Mouse (Mus musculus) stomach, postnatal 0 days (tissue): ENCODE results near the gene Gm12169. TPM values are rescaled to one million over a fixed set of nuclear protein-coding genes. Genes with fewer than 3 reads are reported as not detected.
"Not testable (repeated sequence)": the region's sequence is repeated elsewhere in the genome, so short reads cannot be mapped to it uniquely, and the experiment has no call there.

Source experiments
- ATAC-seq: fragments of 200-750 bp; cut with Nextera tagmentation; 2 replicates; pipeline ENCODE4 v1.8.0; 2017; ENCODE audit not compliant: low FRiP score, low TSS enrichment
- DNase-seq: peaks from one replicate; pipeline ENCODE4 v3.0.0-alpha.2; 2016; ENCODE audit warnings: low spot score
- H3K27ac ChIP-seq: fragments of 300-500 bp; sonication (generic); replicated peaks from 2 replicates; pipeline ENCODE4 v1.5.1; 2014; ENCODE audit warnings: mild to moderate bottlenecking, control low read depth
- H3K27me3 ChIP-seq: fragments of 300-500 bp; sonication (generic); 2 replicates; pipeline ENCODE4 v1.6.1; 2014; ENCODE audit warnings: low read length; ENCODE audit not compliant: control insufficient read depth, insufficient read depth
- H3K36me3 ChIP-seq: fragments of 300-500 bp; sonication (generic); 2 replicates; pipeline ENCODE4 v1.6.1; 2014; ENCODE audit warnings: low read length, mixed read lengths; ENCODE audit not compliant: control insufficient read depth, insufficient read depth
- H3K4me1 ChIP-seq: fragments of 300-500 bp; sonication (generic); replicated peaks from 2 replicates; pipeline ENCODE4 v1.6.1; 2014; ENCODE audit warnings: antibody characterized with exemption; ENCODE audit not compliant: control insufficient read depth, insufficient read depth
- H3K4me2 ChIP-seq: fragments of 300-500 bp; sonication (generic); replicated peaks from 2 replicates; pipeline ENCODE4 v1.6.1; 2014; ENCODE audit warnings: low read depth, mild to moderate bottlenecking, control low read depth, moderate library complexity
- H3K4me3 ChIP-seq: fragments of 300-500 bp; sonication (generic); 2 replicates; pipeline ENCODE4 v1.5.1; 2014; ENCODE audit warnings: low read depth, low read length, control low read depth
- H3K9ac ChIP-seq: fragments of 300-500 bp; sonication (generic); 2 replicates; pipeline ENCODE4 v1.6.1; 2014; ENCODE audit warnings: mild to moderate bottlenecking, low read length, control low read depth, mixed read lengths
- H3K9me3 ChIP-seq: fragments of 300-500 bp; sonication (generic); 2 replicates; pipeline ENCODE4 v1.6.1; 2016; ENCODE audit warnings: low read length; ENCODE audit not compliant: control insufficient read depth
- CTCF ChIP-seq: IDR thresholded peaks from 2 replicates; pipeline ENCODE4 v1.5.1; 2016; ENCODE audit warnings: antibody characterized with exemption, low read depth, mild to moderate bottlenecking, moderate library complexity
- EP300 ChIP-seq: optimal IDR thresholded peaks from 2 replicates; pipeline ENCODE3; 2016; ENCODE audit warnings: antibody characterized with exemption
- WGBS: fragments of 180-500 bp; shearing (Covaris S2); extraction: QIAGEN DNeasy Blood & Tissue Kit; methylation state at CpG from one replicate; pipeline ENCODE4 v1.1.7; 2014; 5-methylcytosine and 5-hydroxymethylcytosine counted together
- polyA plus RNA-seq: library from polyadenylated mRNA; unstranded; fragments of >200 nt; fragmentation: Nextera tagmentation; extraction: Ambion mirVana; gene quantifications from 2 replicates; pipeline ENCODE4 v1.2.1, GENCODE M21; 2015

Gene Gm12169
- polyA plus RNA-seq, 1 experiment from 2014 or later, result not detected

DNA sequence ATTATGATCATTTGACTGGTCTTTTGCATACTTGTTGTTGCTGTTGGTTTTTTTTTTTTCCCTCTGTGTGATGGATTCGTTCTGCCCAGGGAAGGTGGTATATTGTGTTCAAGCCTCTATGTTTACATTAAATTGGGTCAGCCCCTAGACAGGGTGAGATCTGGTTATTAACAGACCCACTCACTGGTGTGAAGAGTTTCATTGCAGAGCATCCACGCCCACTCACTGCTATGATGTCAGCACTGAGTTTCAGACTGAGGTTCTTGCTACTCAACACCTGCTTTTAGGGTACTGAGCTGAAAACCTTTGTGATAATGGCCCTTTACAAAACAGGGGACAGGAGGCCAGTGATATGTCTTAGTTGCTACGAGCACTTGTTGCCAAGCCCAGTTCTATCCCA lies 16.9 kb upstream of the Gm12169 start:
- no peak for TF ChIP-seq EP300
- TF ChIP-seq CTCF, result no peak

DNA sequence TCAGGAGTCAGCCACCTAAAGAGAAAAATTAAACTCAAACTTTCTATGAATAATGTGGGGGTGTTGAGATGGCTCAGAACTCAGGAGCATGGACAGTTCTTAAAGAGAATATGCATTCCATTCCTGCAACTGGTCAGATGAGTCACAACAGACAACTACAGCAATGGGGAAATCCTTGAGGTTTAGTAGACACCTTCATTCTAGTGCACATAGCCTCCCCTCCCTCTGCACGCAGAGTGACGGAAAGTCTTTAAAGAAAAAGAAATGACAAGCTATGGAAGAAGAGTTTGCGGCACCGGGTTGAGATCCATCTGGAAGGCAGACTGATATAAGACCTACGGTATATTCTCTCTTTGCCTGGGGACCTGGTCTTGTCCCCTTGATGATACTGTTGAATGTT lies 14.1 kb upstream of the Gm12169 start:
- no peak for ATAC-seq
- H3K4me1 ChIP-seq, result no peaks in the 10 kb centered on the region
- DNase-seq, result no peak
- no peaks in the 10 kb centered on the region for H3K36me3 ChIP-seq
- H3K4me2 ChIP-seq, result no peak overlapping the region
- no peak for TF ChIP-seq CTCF
- no peak for TF ChIP-seq EP300
- no peaks in the 10 kb centered on the region for H3K9me3 ChIP-seq
- H3K9ac ChIP-seq, result no peak overlapping the region
- 93% methylated on average over 5 of the region's 5 CpGs for WGBS
- no peak overlapping the region for H3K27ac ChIP-seq
- no peak overlapping the region for H3K4me3 ChIP-seq
- no peaks in the 10 kb centered on the region for H3K27me3 ChIP-seq

More for the DNA sequence above, 16.9 kb upstream of the Gm12169 start:
- 61% methylated on average over 3 of the region's 3 CpGs for WGBS
- H3K36me3 ChIP-seq, result no peaks in the 10 kb centered on the region
- no peak for DNase-seq
- H3K9ac ChIP-seq, result no peak overlapping the region
- H3K4me2 ChIP-seq, result no peak overlapping the region
- no peaks in the 10 kb centered on the region for H3K9me3 ChIP-seq
- H3K27me3 ChIP-seq, result no peaks in the 10 kb centered on the region
- ATAC-seq, result no peak
- no peak overlapping the region for H3K4me3 ChIP-seq
- H3K27ac ChIP-seq, result no peak overlapping the region
- H3K4me1 ChIP-seq, result no peaks in the 10 kb centered on the region

DNA sequence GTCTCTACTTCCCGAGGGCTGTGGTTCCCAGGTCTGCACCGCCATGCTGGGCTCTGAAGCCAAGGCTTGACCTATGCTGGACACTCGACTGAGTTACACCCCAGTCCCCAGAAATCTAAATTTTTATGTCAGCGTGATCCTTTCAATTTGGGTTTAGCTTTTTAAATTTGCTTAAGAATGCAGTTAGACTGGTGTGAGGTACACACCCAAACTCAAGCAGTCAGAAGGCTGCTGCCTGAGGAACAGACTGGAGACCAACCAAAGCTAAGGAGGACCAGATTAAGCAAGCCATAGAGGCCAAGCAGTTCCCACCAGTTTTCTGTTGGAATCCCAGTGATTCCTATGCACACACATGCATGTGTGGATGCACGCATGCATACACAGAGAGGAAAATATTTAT lies 2.7 kb upstream of the Gm12169 start:
- not testable (repeated sequence) for H3K9ac ChIP-seq
- WGBS, result 73% methylated on average over 5 of the region's 5 CpGs

DNA sequence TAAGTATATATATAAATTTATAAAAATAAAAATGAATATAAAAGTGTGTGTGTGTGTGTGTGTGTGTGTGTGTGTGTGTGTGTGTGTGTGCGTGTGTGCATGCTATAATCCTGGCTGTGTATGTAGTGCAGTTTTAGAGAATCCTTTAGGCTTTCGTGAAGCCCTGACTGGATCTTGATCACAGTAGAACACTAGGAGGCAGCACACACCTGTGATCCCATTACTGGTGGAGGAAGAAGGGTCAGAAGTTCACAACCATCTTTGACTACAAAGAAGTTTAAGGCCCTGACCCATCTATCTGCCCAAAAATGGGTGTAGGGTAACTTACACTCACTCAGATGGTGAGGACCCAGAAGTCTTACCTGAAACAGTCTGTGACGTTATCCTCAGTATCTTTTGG lies 1.3 kb upstream of the Gm12169 start:
- H3K9ac ChIP-seq, result no peak overlapping the region
- no peaks in the 10 kb centered on the region for H3K9me3 ChIP-seq
- WGBS, result 75% methylated on average over 3 of the region's 3 CpGs
- ATAC-seq (no peak), DNase-seq (no peak)
- no peaks in the 10 kb centered on the region for H3K4me1 ChIP-seq
- H3K27ac ChIP-seq, result no peak overlapping the region
- no peak for TF ChIP-seq EP300
- TF ChIP-seq CTCF, result peak; percentile 51
- no peak overlapping the region for H3K4me3 ChIP-seq
- no peaks in the 10 kb centered on the region for H3K27me3 ChIP-seq
- H3K36me3 ChIP-seq, result no peaks in the 10 kb centered on the region
- no peak overlapping the region for H3K4me2 ChIP-seq

More for the DNA sequence above, 2.7 kb upstream of the Gm12169 start:
- ATAC-seq, H3K4me1 ChIP-seq, H3K4me2 ChIP-seq, H3K27ac ChIP-seq, H3K9me3 ChIP-seq, H3K27me3 ChIP-seq, DNase-seq, H3K36me3 ChIP-seq, H3K4me3 ChIP-seq: not testable (repeated sequence)

DNA sequence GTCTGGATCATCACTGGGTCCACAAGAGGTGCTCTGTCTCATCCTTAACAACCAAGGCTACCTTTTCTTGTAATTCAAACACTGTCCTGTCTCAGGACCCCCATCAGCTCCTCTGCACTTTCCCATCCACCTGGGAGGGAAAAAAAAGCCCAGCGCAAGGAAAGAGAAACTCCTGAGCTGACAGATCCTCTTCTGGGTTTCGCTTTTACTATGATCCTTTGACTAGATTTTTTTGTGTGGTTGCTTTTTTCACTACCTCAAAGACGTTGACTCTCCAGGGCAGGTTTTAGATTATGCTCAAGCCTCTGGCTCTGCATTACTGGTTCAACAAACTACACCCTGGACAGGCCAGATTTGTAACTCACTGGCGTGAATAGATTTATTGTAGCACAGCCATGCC lies 6.1 kb downstream of the Gm12169 start:
- ATAC-seq, result no peak
- DNase-seq, result no peak

DNA sequence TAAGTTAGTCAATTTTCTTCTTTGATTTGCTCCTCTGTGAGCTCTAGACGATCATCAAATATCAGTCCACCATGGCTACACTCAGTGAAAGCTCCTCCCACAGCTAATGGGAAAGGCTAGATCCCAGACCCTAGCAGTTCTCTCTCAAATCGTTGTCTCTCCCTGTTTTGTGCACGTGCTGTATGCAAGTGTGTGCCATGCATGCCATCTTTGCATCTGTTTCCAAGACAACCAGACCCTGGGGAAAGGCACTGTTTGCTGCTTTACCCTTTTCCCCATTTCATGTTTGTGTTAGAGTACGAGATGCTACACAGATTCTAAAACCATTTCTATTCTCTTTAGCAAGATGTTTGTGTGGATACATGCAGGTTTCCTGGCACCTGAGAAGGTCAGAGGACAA lies 13.0 kb downstream of the Gm12169 start:
- no peaks in the 10 kb centered on the region for H3K9me3 ChIP-seq
- H3K36me3 ChIP-seq, result no peaks in the 10 kb centered on the region
- TF ChIP-seq EP300 (no peak), CTCF (no peak)
- H3K27me3 ChIP-seq, result no peaks in the 10 kb centered on the region
- H3K27ac ChIP-seq, result no peak overlapping the region
- DNase-seq, result no peak
- no peak overlapping the region for H3K4me3 ChIP-seq
- 75% methylated on average over 4 of the region's 4 CpGs for WGBS
- no peak for ATAC-seq
- no peaks in the 10 kb centered on the region for H3K4me1 ChIP-seq
- no peak overlapping the region for H3K4me2 ChIP-seq
- no peak overlapping the region for H3K9ac ChIP-seq

More for the DNA sequence above, 6.1 kb downstream of the Gm12169 start:
- no peaks in the 10 kb centered on the region for H3K4me1 ChIP-seq
- 64% methylated on average over 4 of the region's 4 CpGs for WGBS
- no peaks in the 10 kb centered on the region for H3K27me3 ChIP-seq
- H3K36me3 ChIP-seq, result no peaks in the 10 kb centered on the region
- no peak overlapping the region for H3K4me3 ChIP-seq
- no peaks in the 10 kb centered on the region for H3K9me3 ChIP-seq
- H3K4me2 ChIP-seq, result no peak overlapping the region
- no peak overlapping the region for H3K9ac ChIP-seq
- H3K27ac ChIP-seq, result no peak overlapping the region
- no peak for TF ChIP-seq EP300
- TF ChIP-seq CTCF, result no peak
